Comparison of ENCODE assay signal across 8 mouse cellular contexts in the genomic region with DNA sequence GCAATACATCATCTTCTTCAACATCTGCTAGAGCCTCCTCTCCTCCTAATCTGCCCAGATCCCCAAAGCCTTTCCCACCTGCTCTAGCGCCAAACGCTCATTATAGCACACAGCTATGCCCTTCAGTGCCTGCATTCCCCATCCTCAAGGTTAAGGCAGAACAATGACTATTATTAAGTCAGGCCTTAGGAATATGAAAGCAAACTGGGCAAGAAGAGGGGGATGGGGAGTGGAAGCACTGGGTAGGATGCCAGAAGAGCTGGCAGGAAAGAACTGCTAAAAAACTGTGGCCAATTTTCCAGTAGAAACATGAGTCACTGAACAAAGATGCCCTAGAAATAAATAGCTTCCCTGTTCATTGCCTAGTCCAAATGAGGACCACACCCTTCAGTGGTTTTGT.
DNase-seq lines count a peak whose midpoint lies in the region; ATAC-seq and TF ChIP-seq lines count a peak whose summit lies in the region.

No protein-coding gene starts in this region.

- no peak overlapping the region for H3K4me3 ChIP-seq in midbrain, postnatal 0 days (ENCODE audit: low read depth, low read length)
- no peak overlapping the region for H3K4me3 ChIP-seq in midbrain, embryonic 15.5 days
- no peak overlapping the region for H3K4me3 ChIP-seq in stomach, postnatal 0 days (ENCODE audit: low read depth, low read length)

- H3K27ac ChIP-seq in midbrain, postnatal 0 days (ENCODE audit: low read depth, low read length): no peak overlapping the region
- no peak overlapping the region for H3K27ac ChIP-seq in midbrain, embryonic 15.5 days
- no peak overlapping the region for H3K27ac ChIP-seq in stomach, postnatal 0 days (replicated peaks)

- H3K4me1 ChIP-seq in midbrain, postnatal 0 days (ENCODE audit: insufficient read depth, low read length): no peaks in the 10 kb centered on the region
- no peaks in the 10 kb centered on the region; the same call in 1 of the 2 replicates for H3K4me1 ChIP-seq in midbrain, embryonic 15.5 days
- H3K4me1 ChIP-seq in stomach, postnatal 0 days (replicated peaks; ENCODE audit: control insufficient read depth, insufficient read depth): no peaks in the 10 kb centered on the region

- no peaks in the 10 kb centered on the region for H3K36me3 ChIP-seq in midbrain, postnatal 0 days (ENCODE audit: insufficient read depth, low read length)
- no peaks in the 10 kb centered on the region for H3K36me3 ChIP-seq in midbrain, embryonic 15.5 days (replicated peaks)
- no peaks in the 10 kb centered on the region for H3K36me3 ChIP-seq in stomach, postnatal 0 days (ENCODE audit: control insufficient read depth, insufficient read depth, low read length)

- intact Hi-C loops in heart, postnatal 10 days (cut with DNase I): no loop called here

- H3K9me3 ChIP-seq in midbrain, postnatal 0 days (ENCODE audit: low read length): no peaks in the 10 kb centered on the region
- no peaks in the 10 kb centered on the region for H3K9me3 ChIP-seq in midbrain, embryonic 15.5 days
- H3K9me3 ChIP-seq in stomach, postnatal 0 days (ENCODE audit: control insufficient read depth, low read length): no peaks in the 10 kb centered on the region

- no peak for TF ChIP-seq EP300 in stomach, postnatal 0 days (optimal IDR thresholded peaks at IDR 0.05)

- H3K9ac ChIP-seq in midbrain, postnatal 0 days (replicated peaks; ENCODE audit: low read length, poor library complexity, severe bottlenecking): no peak overlapping the region
- H3K9ac ChIP-seq in midbrain, embryonic 15.5 days: no peak overlapping the region
- H3K9ac ChIP-seq in stomach, postnatal 0 days (ENCODE audit: low read length): no peak overlapping the region

- H3K27me3 ChIP-seq in midbrain, postnatal 0 days (ENCODE audit: insufficient read depth, low read length): no peaks in the 10 kb centered on the region
- no peaks in the 10 kb centered on the region for H3K27me3 ChIP-seq in midbrain, embryonic 15.5 days (replicated peaks)
- no peaks in the 10 kb centered on the region for H3K27me3 ChIP-seq in stomach, postnatal 0 days (ENCODE audit: control insufficient read depth, insufficient read depth, low read length)

- peak; percentile 47 to 58 for DNase-seq in frontal cortex, postnatal 36 days (ENCODE audit: low spot score in 2 of 2)
- DNase-seq in frontal cortex, postnatal 14 days (ENCODE audit: low spot score in 2 of 2): no peak
- peak; percentile 4 for DNase-seq in midbrain, postnatal 0 days (ENCODE audit: low spot score)
- peak; percentile 65 to 68 for DNase-seq in heart, postnatal 10 days
- no peak for DNase-seq in stomach, postnatal 0 days (ENCODE audit: low spot score)
- DNase-seq in testis, postnatal 10 days (ENCODE audit: low spot score): no peak
- DNase-seq in MN1 (ENCODE audit: low spot score): no peak

- TF ChIP-seq CTCF in midbrain, postnatal 0 days (IDR thresholded peaks at IDR 0.05): no peak
- no peak for TF ChIP-seq CTCF in stomach, postnatal 0 days (IDR thresholded peaks at IDR 0.05; ENCODE audit: low read depth)

- no peak for ATAC-seq in midbrain, postnatal 0 days (ENCODE audit: low FRiP score)
- ATAC-seq in midbrain, embryonic 15.5 days (replicated peaks): no peak
- ATAC-seq in stomach, postnatal 0 days (ENCODE audit: low FRiP score, low TSS enrichment): peak; percentile 59

- 67% methylated on average over 2 of the region's 2 CpGs for WGBS in midbrain, postnatal 0 days
- 74% methylated on average over 2 of the region's 2 CpGs for WGBS in midbrain, embryonic 15.5 days
- 70% methylated on average over 2 of the region's 2 CpGs for WGBS in stomach, postnatal 0 days

- H3K4me2 ChIP-seq in midbrain, postnatal 0 days (ENCODE audit: low read depth, low read length, poor library complexity, severe bottlenecking): no peak overlapping the region
- H3K4me2 ChIP-seq in midbrain, embryonic 15.5 days: no peak overlapping the region
- H3K4me2 ChIP-seq in stomach, postnatal 0 days (replicated peaks; ENCODE audit: low read depth): no peak overlapping the region

Comparison
In these comparisons a context has a peak if more than half of its experiments do, and no peak if none do; other contexts are left out.
1. DNase-seq: peak in frontal cortex, postnatal 36 days (2 of 2), midbrain, postnatal 0 days (single experiment) and heart, postnatal 10 days (2 of 2); none in frontal cortex, postnatal 14 days (0 of 2), stomach, postnatal 0 days (single experiment), testis, postnatal 10 days (single experiment) and MN1 (single experiment).